Mouse (Mus musculus) G1E (cell line): ENCODE results near the gene Slc40a1. TPM values are rescaled to one million over a fixed set of nuclear protein-coding genes. Genes with fewer than 3 reads are reported as not detected.

Source experiments
- ATAC-seq: 2 replicates; pipeline ENCODE4 v1.8.0; 2016; ENCODE audit warnings: mild to moderate bottlenecking; ENCODE audit not compliant: insufficient number of reproducible peaks, poor library complexity, low FRiP score, severe bottlenecking; ENCODE audit errors: extremely low read depth
- DNase-seq: peaks from one replicate; pipeline ENCODE4 v3.0.0; 2012; ENCODE audit warnings: low spot score
- H3K27me3 ChIP-seq: 2 replicates; pipeline ENCODE4 v1.6.1; 2012; ENCODE audit warnings: mild to moderate bottlenecking, low read length, inconsistent platforms; ENCODE audit not compliant: insufficient read depth
- H3K36me3 ChIP-seq: replicated peaks from 2 replicates; pipeline ENCODE3; 2012; ENCODE audit warnings: mild to moderate bottlenecking, inconsistent platforms
- H3K4me1 ChIP-seq: 2 replicates; pipeline ENCODE4 v1.6.1; 2012; ENCODE audit warnings: low read depth, low read length, inconsistent platforms, mixed read lengths; ENCODE audit not compliant: insufficient read depth
- H3K4me3 ChIP-seq: 2 replicates; pipeline ENCODE4 v1.5.1; 2012; ENCODE audit warnings: low read depth, mild to moderate bottlenecking, inconsistent platforms, low read length, moderate library complexity, mixed read lengths
- H3K9me3 ChIP-seq: replicated peaks from 2 replicates; pipeline ENCODE4 v1.6.1; 2012; ENCODE audit warnings: inconsistent platforms
- CTCF ChIP-seq: IDR thresholded peaks from 2 replicates; pipeline ENCODE4 v1.5.1; 2012; ENCODE audit warnings: low read depth, low read length, inconsistent platforms, mixed read lengths
- GATA1 ChIP-seq: IDR thresholded peaks from 2 replicates; pipeline ENCODE4 v1.6.1; 2012; ENCODE audit warnings: borderline replicate concordance, low read length, inconsistent platforms, mixed read lengths
- GATA2 ChIP-seq: IDR thresholded peaks from 2 replicates; pipeline ENCODE4 v1.6.1; 2012; ENCODE audit warnings: low read depth, low read length, inconsistent platforms, borderline replicate concordance
- POLR2AphosphoS5 ChIP-seq: IDR thresholded peaks from 2 replicates; pipeline ENCODE4 v1.6.1; 2012; ENCODE audit warnings: low read depth, low read length, inconsistent platforms; ENCODE audit not compliant: insufficient replicate concordance
- TAL1 ChIP-seq: conservative IDR thresholded peaks from 2 replicates; pipeline ENCODE4 v1.6.1; 2012; ENCODE audit warnings: low read depth, low read length, inconsistent platforms, mixed read lengths
- polyA plus RNA-seq: library from polyadenylated mRNA; stranded (reverse); fragments of >175 nt; gene quantifications from 2 replicates; pipeline ENCODE4 v1.2.3, GENCODE M21; 2012
- total RNA-seq, 2 experiments: library from RNA; stranded (forward) in 1 of 2; stranded (reverse) in 1 of 2; fragments of 200-1000 nt in 1 of 2; fragments of >200 nt in 1 of 2; fragmentation: Nextera tagmentation in 1 of 2; gene quantifications; 2 replicates each; pipeline ENCODE4 v1.2.3; 2014 to 2017

Gene Slc40a1
- total RNA-seq (2014; fragmentation: Nextera tagmentation) (35.7 and 56.4 TPM in 2 replicates), total RNA-seq (2017) (37.3 and 43.3 TPM in 2 replicates), polyA plus RNA-seq (2.9 and 3.0 TPM in 2 replicates)

- H3K27me3 ChIP-seq = no peaks in the 10 kb centered on the region
- no peaks in the 10 kb centered on the region for H3K9me3 ChIP-seq
- peaks cover 4% of the 10 kb centered on the region for H3K36me3 ChIP-seq
- DNase-seq (peak; percentile 71), ATAC-seq (peak; percentile 87)
- H3K4me3 ChIP-seq = peak within 1 kb of the TSS; percentile 75
- H3K4me1 ChIP-seq = peaks cover 35% of the 10 kb centered on the region
- TF ChIP-seq GATA2 = no peak
- no peak for TF ChIP-seq GATA1
- no peak for TF ChIP-seq CTCF
- peak; percentile 83 for TF ChIP-seq TAL1
- no peak for TF ChIP-seq POLR2AphosphoS5
Observed at GRCm38 (mm10) chr1:45926393-45926763, at the start of gene Slc40a1. Gene Slc40a1 (minus strand): TSS chr1:45926523.

GRCm38 (mm10) chr1:45971314-45971713 lies 45.0 kb upstream of the Slc40a1 start:
- Histone ChIP-seq H3K4me1 (no peaks in the 10 kb centered on the region), H3K9me3 (no peaks in the 10 kb centered on the region), H3K4me3 (no peak overlapping the region), H3K27me3 (peaks cover 5% of the 10 kb centered on the region; the same call in 1 of the 2 replicates), H3K36me3 (no peaks in the 10 kb centered on the region)
- DNase-seq = no peak
- no peak for ATAC-seq
- TF ChIP-seq GATA1 (no peak), GATA2 (no peak), CTCF (no peak), POLR2AphosphoS5 (no peak), TAL1 (no peak)

- no peak overlapping the region for H3K4me3 ChIP-seq
- peaks cover 4% of the 10 kb centered on the region for H3K4me1 ChIP-seq
- TF ChIP-seq CTCF (no peak), GATA1 (no peak), GATA2 (no peak), TAL1 (no peak), POLR2AphosphoS5 (no peak)
- peaks cover 3% of the 10 kb centered on the region; the same call in 1 of the 2 replicates for H3K9me3 ChIP-seq
- ATAC-seq (no peak), DNase-seq (no peak)
- no peaks in the 10 kb centered on the region for H3K27me3 ChIP-seq
- H3K36me3 ChIP-seq = no peaks in the 10 kb centered on the region
Observed at GRCm38 (mm10) chr1:45948988-45949387, 22.7 kb upstream of the Slc40a1 start.

DNA sequence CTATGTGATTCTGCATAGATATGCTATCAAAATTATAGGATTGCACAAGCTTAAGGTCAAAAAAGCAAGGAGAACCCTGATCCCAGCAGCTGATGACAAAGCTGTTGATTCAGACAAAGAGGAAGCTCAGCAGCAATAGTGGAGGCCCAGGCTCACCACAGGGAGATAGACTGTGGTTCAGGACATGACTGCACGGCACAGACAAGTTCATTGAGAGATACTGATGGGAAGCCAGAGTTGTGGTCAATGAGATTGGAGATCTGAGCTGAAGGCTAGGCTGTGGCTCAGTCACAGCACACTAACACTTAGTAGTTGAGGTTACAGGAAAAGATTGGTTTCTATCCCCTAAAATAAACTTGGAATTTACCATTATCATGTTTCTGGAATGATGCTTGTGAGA lies 21.5 kb upstream of the Slc40a1 start:
- peaks cover 3% of the 10 kb centered on the region; the same call in 1 of the 2 replicates for H3K9me3 ChIP-seq
- TF ChIP-seq GATA2 (no peak), CTCF (no peak), GATA1 (no peak), POLR2AphosphoS5 (no peak), TAL1 (no peak)
- H3K4me3 ChIP-seq = no peak overlapping the region
- H3K4me1 ChIP-seq = peaks cover 4% of the 10 kb centered on the region
- DNase-seq = peak; percentile 29
- H3K27me3 ChIP-seq = no peaks in the 10 kb centered on the region
- ATAC-seq = peak; percentile 92
- H3K36me3 ChIP-seq = no peaks in the 10 kb centered on the region

DNA sequence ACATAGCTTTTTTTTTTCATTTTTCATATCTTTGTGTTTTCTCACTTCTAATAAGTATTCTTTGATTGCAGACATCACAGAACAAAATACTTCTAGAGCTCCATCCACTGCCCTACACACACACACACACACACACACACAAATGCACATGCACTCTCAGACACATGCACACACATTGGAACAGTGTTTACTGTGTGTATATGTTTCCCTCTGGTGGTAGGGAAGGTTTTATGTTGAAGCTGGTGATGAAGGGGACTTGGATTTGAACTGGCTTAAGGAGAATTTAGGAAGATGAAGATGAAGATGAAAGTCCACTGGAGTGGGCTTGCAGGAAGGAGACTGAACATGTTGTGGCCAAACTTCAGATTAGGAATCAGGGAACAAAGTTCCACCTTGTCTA lies 4.8 kb upstream of the Slc40a1 start:
- Histone ChIP-seq H3K4me1 (peaks cover 20% of the 10 kb centered on the region), H3K4me3 (no peak overlapping the region), H3K36me3 (no peaks in the 10 kb centered on the region), H3K27me3 (no peaks in the 10 kb centered on the region), H3K9me3 (no peaks in the 10 kb centered on the region)
- no peak for TF ChIP-seq GATA1
- TF ChIP-seq TAL1 = no peak
- TF ChIP-seq POLR2AphosphoS5 = no peak
- TF ChIP-seq CTCF = no peak
- TF ChIP-seq GATA2 = no peak
- DNase-seq = no peak
- ATAC-seq = no peak

- ATAC-seq (no peak), DNase-seq (no peak)
- Histone ChIP-seq H3K27me3 (no peaks in the 10 kb centered on the region), H3K9me3 (no peaks in the 10 kb centered on the region), H3K4me1 (peaks cover 35% of the 10 kb centered on the region), H3K4me3 (no peak overlapping the region; the same call in 1 of the 2 replicates), H3K36me3 (peaks cover 4% of the 10 kb centered on the region)
- TF ChIP-seq CTCF (no peak), POLR2AphosphoS5 (no peak), GATA1 (no peak), TAL1 (no peak), GATA2 (no peak)
Observed at GRCm38 (mm10) chr1:45926911-45927310, 588 bp upstream of the Slc40a1 start.
